Mouse (Mus musculus) CH12.LX (cell line): ENCODE data around the gene Itprip. TPM values are rescaled to one million over a fixed set of nuclear protein-coding genes. Genes with fewer than 3 reads are reported as not detected.
A peak's percentile ranks its signal among the peaks of the same experiment; 100 is the strongest.

ENCODE experiments used
- DNase-seq: peaks from one replicate; pipeline ENCODE4 v3.0.0-alpha.2; 2013; ENCODE audit errors: extremely low read depth
- H3K27ac ChIP-seq: 2 replicates; pipeline ENCODE4 v1.5.1; 2012; ENCODE audit warnings: low read depth, mild to moderate bottlenecking, control low read depth, moderate library complexity; ENCODE audit not compliant: insufficient read depth
- H3K27me3 ChIP-seq: replicated peaks from 2 replicates; pipeline ENCODE3; 2012; ENCODE audit warnings: inconsistent platforms
- H3K36me3 ChIP-seq, 2 experiments: replicated peaks in 1 of 2; 2 replicates each; pipeline versions ENCODE3 to v1.6.1; 2012; ENCODE audit warnings: inconsistent platforms in 1 of 2, low read length in 1 of 2, mild to moderate bottlenecking in 1 of 2, mixed read lengths in 1 of 2, moderate library complexity in 1 of 2; ENCODE audit not compliant: control insufficient read depth in 1 of 2, insufficient read depth in 1 of 2
- H3K4me1 ChIP-seq, 2 experiments: 2 replicates each; pipeline ENCODE4 v1.6.1; 2012; ENCODE audit warnings: inconsistent platforms in 1 of 2, moderate library complexity in 1 of 2; ENCODE audit not compliant: insufficient read depth in 2 of 2, control insufficient read depth in 1 of 2
- H3K4me2 ChIP-seq: 2 replicates; pipeline ENCODE4 v1.6.1; 2012; ENCODE audit warnings: low read depth, mild to moderate bottlenecking, control low read depth; ENCODE audit not compliant: poor library complexity, insufficient read depth, severe bottlenecking
- H3K4me3 ChIP-seq, 3 experiments: fragments of 150-350 bp in 1 of 3; sonication (generic) in 1 of 3; replicated peaks in 1 of 3; 2 replicates each; pipeline versions ENCODE3 to v1.5.1; 2011 to 2012; ENCODE audit warnings: low read depth in 2 of 3, low read length in 2 of 3, mild to moderate bottlenecking in 2 of 3, moderate library complexity in 2 of 3, control low read depth in 1 of 3, improper control_type of control experiment in 1 of 3, inconsistent platforms in 1 of 3, mixed read lengths in 1 of 3; ENCODE audit not compliant: poor library complexity in 1 of 3
- H3K79me2 ChIP-seq: replicated peaks from 2 replicates; pipeline ENCODE4 v1.6.1; 2012; ENCODE audit warnings: mild to moderate bottlenecking, moderate library complexity; ENCODE audit not compliant: control insufficient read depth, poor library complexity, insufficient read depth, severe bottlenecking; ENCODE audit errors: extremely low read depth
- H3K9ac ChIP-seq: 2 replicates; pipeline ENCODE4 v1.6.1; 2012; ENCODE audit warnings: low read depth, mild to moderate bottlenecking, control low read depth, moderate library complexity; ENCODE audit not compliant: insufficient read depth
- H3K9me3 ChIP-seq: replicated peaks from 2 replicates; pipeline ENCODE3; 2012; ENCODE audit warnings: low read length, inconsistent platforms, mixed read lengths
- BHLHE40 ChIP-seq: IDR thresholded peaks from 2 replicates; pipeline ENCODE4 v1.6.1; 2011; ENCODE audit warnings: mild to moderate bottlenecking, low read depth, low read length, improper control_type of control experiment
- CHD1 ChIP-seq: IDR thresholded peaks from 2 replicates; pipeline ENCODE4 v1.6.1; 2012; ENCODE audit warnings: low read depth, low read length, improper control_type of control experiment, inconsistent platforms
- CHD2 ChIP-seq: IDR thresholded peaks from 2 replicates; pipeline ENCODE4 v1.6.1; 2011; ENCODE audit warnings: low read length, improper control_type of control experiment
- EP300 ChIP-seq: IDR thresholded peaks from 2 replicates; pipeline ENCODE4 v1.6.1; 2011; ENCODE audit warnings: low read length, improper control_type of control experiment
- ETS1 ChIP-seq: conservative IDR thresholded peaks from 2 replicates; pipeline ENCODE4 v1.6.1; 2012; ENCODE audit warnings: low read depth, mild to moderate bottlenecking, inconsistent platforms, low read length, improper control_type of control experiment, moderate library complexity
- GABPA ChIP-seq: IDR thresholded peaks from 2 replicates; pipeline ENCODE4 v1.6.1; 2012; ENCODE audit warnings: low read depth, low read length, improper control_type of control experiment, inconsistent platforms; ENCODE audit not compliant: insufficient replicate concordance
- HCFC1 ChIP-seq: IDR thresholded peaks from 2 replicates; pipeline ENCODE4 v1.6.1; 2012; ENCODE audit warnings: low read depth, mild to moderate bottlenecking, inconsistent platforms, low read length, improper control_type of control experiment
- IRF4 ChIP-seq: IDR thresholded peaks from 2 replicates; pipeline ENCODE4 v1.6.1; 2014; ENCODE audit warnings: low read depth, mild to moderate bottlenecking, inconsistent platforms, low read length, improper control_type of control experiment
- JUND ChIP-seq: conservative IDR thresholded peaks from 2 replicates; pipeline ENCODE4 v1.6.1; 2011; ENCODE audit warnings: low read depth, low read length, improper control_type of control experiment
- KAT2A ChIP-seq: IDR thresholded peaks from 2 replicates; pipeline ENCODE4 v1.6.1; 2012; ENCODE audit warnings: low read length, improper control_type of control experiment, inconsistent platforms; ENCODE audit not compliant: insufficient replicate concordance
- MAFK ChIP-seq: IDR thresholded peaks from 2 replicates; pipeline ENCODE4 v1.6.1; 2011; ENCODE audit warnings: low read length, improper control_type of control experiment; ENCODE audit not compliant: insufficient replicate concordance
- MAX ChIP-seq: IDR thresholded peaks from 2 replicates; pipeline ENCODE4 v1.6.1; 2011; ENCODE audit warnings: low read length, improper control_type of control experiment
- MEF2A ChIP-seq: IDR thresholded peaks from 2 replicates; pipeline ENCODE4 v1.6.1; 2014; ENCODE audit warnings: low read depth, mild to moderate bottlenecking, inconsistent platforms, low read length, improper control_type of control experiment, borderline replicate concordance
- MXI1 ChIP-seq: IDR thresholded peaks from 2 replicates; pipeline ENCODE4 v1.6.1; 2011; ENCODE audit warnings: mild to moderate bottlenecking, low read depth, low read length, improper control_type of control experiment
- MYC ChIP-seq: IDR thresholded peaks from 2 replicates; pipeline ENCODE4 v1.6.1; 2011; ENCODE audit warnings: low read depth, mild to moderate bottlenecking, improper control_type of control experiment, low read length
- NELFE ChIP-seq: IDR thresholded peaks from 2 replicates; pipeline ENCODE4 v1.6.1; 2011; ENCODE audit warnings: low read depth, low read length, improper control_type of control experiment
- NRF1 ChIP-seq: IDR thresholded peaks from 2 replicates; pipeline ENCODE4 v1.6.1; 2014; ENCODE audit warnings: low read depth, mild to moderate bottlenecking, inconsistent platforms, low read length, improper control_type of control experiment, moderate library complexity
- PAX5 ChIP-seq: IDR thresholded peaks from 2 replicates; pipeline ENCODE4 v1.6.1; 2012; ENCODE audit warnings: low read length, inconsistent platforms, mixed read lengths
- POLR2A ChIP-seq: IDR thresholded peaks from 2 replicates; pipeline ENCODE4 v1.6.1; 2011; ENCODE audit warnings: low read depth, mild to moderate bottlenecking, improper control_type of control experiment, low read length
- POLR2AphosphoS2 ChIP-seq: IDR thresholded peaks from 2 replicates; pipeline ENCODE4 v1.6.1; 2011; ENCODE audit warnings: low read depth, low read length, improper control_type of control experiment
- RAD21 ChIP-seq: IDR thresholded peaks from 2 replicates; pipeline ENCODE4 v1.6.1; 2011; ENCODE audit warnings: low read depth, mild to moderate bottlenecking, low read length, improper control_type of control experiment, moderate library complexity
- SIN3A ChIP-seq: IDR thresholded peaks from 2 replicates; pipeline ENCODE4 v1.6.1; 2012; ENCODE audit warnings: low read length, improper control_type of control experiment, inconsistent platforms
- SMC3 ChIP-seq: IDR thresholded peaks from 2 replicates; pipeline ENCODE4 v1.6.1; 2011; ENCODE audit warnings: low read depth, low read length, improper control_type of control experiment
- TBP ChIP-seq: conservative IDR thresholded peaks from 2 replicates; pipeline ENCODE4 v1.6.1; 2011; ENCODE audit warnings: low read depth, low read length, improper control_type of control experiment
- UBTF ChIP-seq: IDR thresholded peaks from 2 replicates; pipeline ENCODE4 v1.6.1; 2012; ENCODE audit warnings: low read depth, mild to moderate bottlenecking, inconsistent platforms, low read length, improper control_type of control experiment, moderate library complexity
- USF2 ChIP-seq: conservative IDR thresholded peaks from 2 replicates; pipeline ENCODE4 v1.6.1; 2011; ENCODE audit warnings: low read depth, low read length, improper control_type of control experiment
- ZKSCAN1 ChIP-seq: IDR thresholded peaks from 2 replicates; pipeline ENCODE4 v1.6.1; 2012; ENCODE audit warnings: low read depth, inconsistent platforms, low read length, improper control_type of control experiment, borderline replicate concordance
- ZMIZ1 ChIP-seq: IDR thresholded peaks from 2 replicates; pipeline ENCODE4 v1.6.1; 2012; ENCODE audit warnings: low read depth, mild to moderate bottlenecking, inconsistent platforms, low read length, improper control_type of control experiment
- ZNF384 ChIP-seq: IDR thresholded peaks from 2 replicates; pipeline ENCODE4 v1.6.1; 2012; ENCODE audit warnings: low read depth, low read length, improper control_type of control experiment, inconsistent platforms
- dilution Hi-C: fragments of 300-500 bp; cut with MboI; formaldehyde crosslinking; loops from 2 replicates; pipeline ENCODE4 v1.14.3; 2020; ENCODE audit warnings: low sequenced_read_pairs; ENCODE audit not compliant: extremely low pct_unique_long_range_greater_than_20kb, extremely low pct_ligation_motif_present
- in situ Hi-C: fragments of 300-500 bp; cut with MboI; formaldehyde crosslinking; loops from 3 replicates; pipeline ENCODE4 v1.14.3; 2019; ENCODE audit warnings: low sequenced_read_pairs, low pct_ligation_motif_present, low pct_unique_long_range_greater_than_20kb, mixed read lengths
- polyA plus RNA-seq: library from polyadenylated mRNA; unstranded; fragments of >175 nt; gene quantifications from 2 replicates; pipeline ENCODE4 v1.2.1, GENCODE M21; 2012; ENCODE audit warnings: low read depth; ENCODE audit not compliant: insufficient read length
- total RNA-seq, 2 experiments: library from RNA; depleted of rRNA; stranded (reverse); fragments of 300-350 nt in 1 of 2; fragments of >200 nt in 1 of 2; gene quantifications; 2 replicates each; pipeline ENCODE4 v1.2.3; 2012 to 2014

Gene Itprip
- total and polyA plus RNA-seq, 3 experiments: 9.5 to 10.9 (median 9.9) TPM

GRCm38 (mm10) chr19:47859180-47859579, 59.9 kb downstream of the Itprip start:
- H3K27ac ChIP-seq: no peak overlapping the region
- dilution Hi-C loops: no loop called here

DNA sequence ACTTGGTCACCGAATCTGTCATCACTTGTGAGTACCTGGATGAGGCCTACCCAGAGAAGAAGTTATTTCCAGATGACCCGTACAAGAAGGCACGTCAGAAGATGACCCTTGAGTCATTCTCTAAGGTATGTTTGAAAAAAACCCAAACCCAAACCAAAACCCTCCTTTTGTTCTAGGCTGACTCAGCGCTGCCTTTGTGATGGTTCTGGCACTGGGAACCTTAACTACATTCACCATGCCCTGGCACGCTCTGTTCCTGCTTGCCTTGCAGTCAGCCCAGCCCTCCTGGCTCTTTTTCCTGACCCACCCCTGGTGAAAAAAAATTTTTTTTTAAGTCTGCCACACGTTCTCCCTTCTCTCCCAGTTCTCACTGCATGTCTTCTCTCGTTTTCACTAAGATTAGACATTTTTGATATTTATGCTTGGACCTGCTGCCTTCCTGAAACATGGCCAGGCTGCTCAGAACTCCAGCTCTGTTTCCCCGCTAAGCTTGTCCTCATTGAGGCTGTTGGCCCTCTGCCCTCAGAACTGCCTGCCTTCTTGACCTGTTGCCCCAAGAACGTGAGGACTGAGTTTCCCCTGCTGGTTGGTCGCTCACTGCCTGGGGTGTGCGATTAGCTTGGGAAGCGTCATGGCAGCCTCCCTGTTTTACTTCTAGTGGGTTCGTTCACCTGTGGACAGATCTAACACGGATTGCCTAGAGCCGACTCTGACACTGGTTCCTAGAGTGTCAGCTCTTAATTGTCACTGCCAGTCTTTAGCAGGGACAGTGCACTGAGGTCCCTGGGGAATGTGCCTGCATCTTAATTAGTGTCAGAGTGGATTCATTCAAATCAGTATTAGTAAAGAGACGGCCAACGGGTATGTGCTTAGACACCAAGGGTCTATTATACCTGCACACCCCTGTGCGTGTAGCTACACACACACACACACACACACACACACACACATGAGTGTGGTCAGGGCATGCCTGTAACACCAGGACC, 60.8 kb downstream of the Itprip start:
- Histone ChIP-seq H3K4me2 (peak overlapping the region; percentile 51), H3K9ac (no peak overlapping the region; the same call in 1 of the 2 replicates), H3K9me3 (no peaks in the 10 kb centered on the region), H3K27ac (peak overlapping the region; percentile 85), H3K27me3 (peaks cover 2% of the 10 kb centered on the region), H3K4me3 (peak overlapping the region in 1 of 3 experiments; percentile 21), H3K36me3 (peaks cover 27 to 53% of the 10 kb centered on the region in 2 experiments), H3K79me2 (no peaks in the 10 kb centered on the region)
- peak; percentile 80 for DNase-seq
- dilution Hi-C loops: no loop called here
- TF ChIP-seq MAFK (no peak), EP300 (peak; percentile 27; the same call in 1 of the 2 replicates), USF2 (no peak), CHD2 (no peak), ETS1 (no peak), PAX5 (no peak), BHLHE40 (0 out of 2 replicates have a peak, but pooled peaks have one; percentile 17), TBP (0 out of 2 replicates have a peak, but pooled peaks have one; percentile 17), MEF2A (peak; percentile 42; the same call in 1 of the 2 replicates), ZKSCAN1 (no peak), CHD1 (no peak), MAX (no peak), NELFE (no peak), IRF4 (peak; percentile 44; the same call in 1 of the 2 replicates), POLR2AphosphoS2 (no peak), MXI1 (0 out of 2 replicates have a peak, but pooled peaks have one; percentile 53), UBTF (no peak), KAT2A (0 out of 2 replicates have a peak, but pooled peaks have one; percentile 35), JUND (no peak)
- TF ChIP-seq, all 38 proteins: peak for 7
- peaks cover 21 to 50% of the 10 kb centered on the region in 2 experiments for H3K4me1 ChIP-seq
- in situ Hi-C loops: loop anchor here (25.0 kb wide), 1 partner anchor 496 kb away; no protein-coding TSS in a partner anchor

More at GRCm38 (mm10) chr19:47859180-47859579, 59.9 kb downstream of the Itprip start:
- TF ChIP-seq IRF4 (no peak), CHD1 (no peak), SIN3A (no peak), MYC (no peak), PAX5 (no peak), HCFC1 (no peak), CHD2 (no peak), MEF2A (no peak), RAD21 (no peak), MXI1 (no peak), NRF1 (no peak), ZMIZ1 (no peak), TBP (no peak), GABPA (no peak), JUND (no peak), SMC3 (no peak), UBTF (no peak), POLR2AphosphoS2 (no peak), POLR2A (no peak), ZNF384 (no peak)
- in situ Hi-C loops: loop anchor here (25.0 kb wide), 1 partner anchor 497 kb away; no protein-coding TSS in a partner anchor
- Histone ChIP-seq H3K4me2 (no peak overlapping the region), H3K4me1 (peaks cover 21 to 52% of the 10 kb centered on the region in 2 experiments), H3K9me3 (no peaks in the 10 kb centered on the region), H3K27me3 (no peaks in the 10 kb centered on the region), H3K4me3 (no peak overlapping the region), H3K79me2 (no peaks in the 10 kb centered on the region), H3K36me3 (peaks cover 30 to 62% of the 10 kb centered on the region in 2 experiments), H3K9ac (no peak overlapping the region)
- no peak for DNase-seq
